Mouse (Mus musculus) activated CD4-positive, CD25-positive, alpha-beta regulatory T cell (primary cell): Measurements from ENCODE around the gene Ckap4. TPM values are rescaled to one million over a fixed set of nuclear protein-coding genes. Genes with fewer than 3 reads are reported as not detected.

ENCODE experiments used
- polyA plus RNA-seq, 2 experiments: library from polyadenylated mRNA; unstranded; fragments of 100-300 nt; shearing (Covaris generic); gene quantifications; one replicate each; pipeline ENCODE4 v1.2.1; 2017

Ckap4 gene
- 1 to 10 TPM in 1 of 2 experiments, under 1 TPM in 1; 0.88 to 1.9 TPM for polyA plus RNA-seq

DNA sequence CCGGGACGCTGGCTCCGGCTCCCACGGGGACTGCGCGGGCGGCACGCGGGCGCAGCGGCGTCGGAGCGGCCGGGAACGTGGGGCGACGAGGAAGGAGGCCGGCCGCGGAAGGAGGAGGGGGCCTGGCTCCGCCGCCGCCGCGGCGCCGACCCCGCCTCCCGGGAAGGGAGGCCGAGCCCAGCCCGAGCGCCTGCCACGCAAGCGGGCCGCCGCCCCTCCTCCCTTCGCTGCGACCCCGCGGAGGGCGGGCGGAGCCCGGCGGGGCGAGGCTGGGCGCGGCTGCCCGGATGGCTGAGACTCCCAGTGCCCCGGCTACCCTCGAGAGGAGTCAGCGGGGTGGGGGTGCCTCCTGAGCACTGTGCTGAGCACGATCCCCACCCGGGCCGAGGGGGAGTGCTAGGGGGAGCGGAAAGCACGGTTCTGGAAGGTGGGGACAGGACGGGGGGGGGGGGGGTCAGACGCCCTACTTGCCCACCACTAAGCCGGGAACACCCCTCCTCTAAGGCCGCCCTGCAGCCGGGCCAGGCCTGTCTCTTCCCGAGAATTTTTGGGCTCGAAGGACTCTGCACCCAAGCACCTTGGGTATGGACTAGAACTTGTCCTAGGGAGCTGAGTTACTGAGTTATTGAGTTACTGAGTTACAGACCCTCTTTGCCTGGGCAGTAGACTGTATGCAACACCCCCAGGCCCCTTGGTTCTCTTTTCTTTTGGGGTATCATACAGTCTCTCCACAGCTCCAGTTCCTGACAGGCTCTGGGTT is at the start of gene Ckap4:
TSS of gene Ckap4 (minus strand) at position 151 of the 760 bp plus-strand sequence.

DNA sequence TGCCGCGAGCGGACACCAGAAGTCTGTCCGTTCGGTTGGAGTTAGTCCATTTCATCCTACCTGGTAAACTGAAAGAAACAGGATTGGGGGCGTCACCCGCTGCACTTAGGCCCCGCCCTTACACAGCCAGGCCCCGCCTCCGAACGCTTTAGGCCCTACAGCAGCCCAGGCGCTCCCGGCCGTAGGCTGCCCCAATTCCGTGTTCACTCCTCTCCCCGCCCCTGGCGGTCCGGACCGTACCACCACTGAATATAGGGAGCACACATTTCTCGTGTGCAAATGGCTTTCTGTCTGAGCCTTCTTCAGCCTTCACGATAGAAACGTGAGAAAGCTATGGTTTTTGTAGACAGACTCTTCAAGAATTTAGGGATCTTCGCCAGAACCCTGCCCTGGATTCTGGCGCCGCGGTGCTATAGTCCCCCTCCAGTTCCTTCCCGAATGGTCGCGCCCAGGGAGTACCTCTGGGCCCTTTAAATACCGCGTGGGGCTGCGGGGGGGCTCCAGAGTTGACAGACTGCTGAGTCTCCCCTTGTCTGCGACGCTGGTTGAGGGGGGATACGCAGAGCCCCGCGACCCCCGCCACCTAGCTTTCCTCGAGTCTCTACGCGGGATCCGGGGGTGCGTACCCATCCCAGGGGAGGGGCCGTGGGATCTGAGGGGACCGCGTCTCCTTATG is 42.7 kb upstream of the Ckap4 start, which contains the start of gene Tcp11l2:
TSS of gene Tcp11l2 (plus strand) at position 232 of the 676 bp plus-strand sequence.

Other genes with a start within 250 kb of the Ckap4 start
- gene Nuak1, start 93.5 kb downstream of the Ckap4 start, polyA plus RNA-seq: not detected
- 100 to 1,000 TPM; 147 to 148 TPM for gene Tcp11l2, start 42.6 kb upstream of the Ckap4 start, polyA plus RNA-seq
- 10 to 100 TPM; 20.5 to 24.8 TPM for gene Polr3b, start 88.2 kb upstream of the Ckap4 start, polyA plus RNA-seq
- under 1 TPM in 1 of 2 experiments, not detected in 1; 0.05 TPM for gene Rfx4, start 222.0 kb upstream of the Ckap4 start, polyA plus RNA-seq